Mouse (Mus musculus) bone marrow macrophage, adult 2 months (primary cell): ENCODE measurements around the gene Slc41a2.

Source experiments
- CTCF ChIP-seq: IDR thresholded peaks from 2 replicates; pipeline ENCODE4 v1.5.1; 2012; ENCODE audit warnings: low read depth, mild to moderate bottlenecking, low read length, moderate library complexity
- POLR2A ChIP-seq: IDR thresholded peaks from 2 replicates; pipeline ENCODE4 v1.6.1; 2012; ENCODE audit warnings: mild to moderate bottlenecking, low read depth, low read length, borderline replicate concordance

DNA sequence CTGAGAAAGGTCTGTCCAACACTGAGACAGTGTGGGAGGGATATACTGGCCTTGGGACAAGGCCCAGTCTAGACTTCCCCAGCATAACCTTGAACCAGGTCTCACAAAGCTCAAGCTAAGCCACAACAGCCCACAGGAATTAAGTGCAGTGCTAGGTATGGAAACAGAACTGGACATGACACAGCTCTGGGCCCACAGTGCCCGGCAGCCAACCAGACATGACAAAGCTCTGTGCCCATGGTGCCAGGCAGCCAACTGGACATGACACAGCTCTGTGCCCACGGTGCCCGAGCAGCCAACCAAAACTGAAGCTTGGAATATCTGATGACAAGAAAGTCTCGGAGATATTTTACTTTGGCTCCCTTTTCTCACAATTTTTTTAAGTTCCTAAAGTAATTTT is 52.8 kb downstream of the Slc41a2 start:
- no peak for TF ChIP-seq POLR2A
- no peak for TF ChIP-seq CTCF
